7 mouse cellular contexts compared by ENCODE assay signal in the genomic region with DNA sequence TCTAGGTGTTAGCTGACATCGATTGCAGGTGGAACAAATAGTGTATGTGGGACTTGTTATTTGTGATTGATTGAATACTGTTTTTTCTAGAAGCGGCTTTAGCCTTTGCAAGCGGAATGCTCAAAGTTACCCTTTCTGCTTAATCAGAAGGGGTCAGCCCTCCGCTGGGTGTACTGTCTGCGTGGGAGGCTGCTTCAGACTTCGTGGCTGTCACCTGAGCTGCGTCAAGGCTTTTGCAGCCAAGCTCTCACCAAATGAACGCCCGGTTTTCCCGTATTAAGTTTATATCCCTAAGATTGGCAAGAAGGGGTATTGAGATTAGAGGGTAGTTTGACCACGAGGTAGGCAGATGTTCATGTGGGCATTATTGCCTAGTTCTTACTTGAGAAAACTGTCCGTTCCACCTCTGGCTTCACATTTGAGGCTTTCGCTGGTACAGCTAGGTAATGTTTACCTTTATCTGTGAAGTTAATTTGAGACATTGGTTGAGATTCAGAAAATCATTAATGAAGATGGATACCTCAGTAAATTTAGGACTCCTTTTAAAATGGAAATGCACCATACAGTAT. TPM values are rescaled to one million over a fixed set of nuclear protein-coding genes. Genes with fewer than 3 reads are reported as not detected.
DNase-seq lines count a peak whose midpoint lies in the region; ATAC-seq and TF ChIP-seq lines count a peak whose summit lies in the region.

No protein-coding gene starts in this region.

- no peak for TF ChIP-seq EP300 in lung, postnatal 0 days (IDR thresholded peaks at IDR 0.05)
- no peak for TF ChIP-seq EP300 in heart, postnatal 0 days (IDR thresholded peaks at IDR 0.05; ENCODE audit: low read depth)
- no peak for TF ChIP-seq EP300 in stomach, postnatal 0 days (optimal IDR thresholded peaks at IDR 0.05)

- TF ChIP-seq CTCF in lung, postnatal 0 days (IDR thresholded peaks at IDR 0.05): no peak
- TF ChIP-seq CTCF in heart, postnatal 0 days (IDR thresholded peaks at IDR 0.05; ENCODE audit: low read depth): no peak
- no peak for TF ChIP-seq CTCF in stomach, postnatal 0 days (IDR thresholded peaks at IDR 0.05; ENCODE audit: low read depth)

- DNase-seq in lung, postnatal 0 days (ENCODE audit: low spot score): no peak
- no peak for DNase-seq in lung, postnatal 36 days
- no peak for DNase-seq in heart, postnatal 0 days (ENCODE audit: low spot score)
- no peak for DNase-seq in stomach, postnatal 0 days (ENCODE audit: low spot score)
- no peak for DNase-seq in c-Kit-positive CD71-positive TER-119-positive erythroid progenitor cells, embryonic 14.5 days (ENCODE audit: low spot score)
- no peak for DNase-seq in frontal cortex, postnatal 25 days (ENCODE audit: low spot score in 2 of 2)

- H3K4me3 ChIP-seq in lung, postnatal 0 days (ENCODE audit: low read depth, low read length): peak overlapping the region; percentile 68; the same call in 1 of the 2 replicates
- H3K4me3 ChIP-seq in heart, postnatal 0 days (ENCODE audit: low read depth, low read length): peak overlapping the region; percentile 91
- H3K4me3 ChIP-seq in liver, embryonic 12.5 days: peak overlapping the region; percentile 82
- H3K4me3 ChIP-seq in stomach, postnatal 0 days (ENCODE audit: low read depth, low read length): peak overlapping the region; percentile 81

- no peak overlapping the region for H3K27ac ChIP-seq in lung, postnatal 0 days (ENCODE audit: low read length)
- H3K27ac ChIP-seq in heart, postnatal 0 days (ENCODE audit: low read depth): no peak overlapping the region
- H3K27ac ChIP-seq in liver, embryonic 12.5 days: no peak overlapping the region
- no peak overlapping the region for H3K27ac ChIP-seq in stomach, postnatal 0 days (replicated peaks)

- no peaks in the 10 kb centered on the region for H3K9me3 ChIP-seq in lung, postnatal 0 days (ENCODE audit: low read length)
- no peaks in the 10 kb centered on the region for H3K9me3 ChIP-seq in heart, postnatal 0 days (replicated peaks; ENCODE audit: control insufficient read depth, low read length)
- H3K9me3 ChIP-seq in liver, embryonic 12.5 days (replicated peaks): no peaks in the 10 kb centered on the region
- H3K9me3 ChIP-seq in stomach, postnatal 0 days (ENCODE audit: control insufficient read depth, low read length): no peaks in the 10 kb centered on the region

- peak overlapping the region; percentile 82 for H3K4me2 ChIP-seq in lung, postnatal 0 days (replicated peaks; ENCODE audit: low read depth, low read length)
- H3K4me2 ChIP-seq in heart, postnatal 0 days (ENCODE audit: low read depth, low read length): peak overlapping the region; percentile 82
- H3K4me2 ChIP-seq in liver, embryonic 12.5 days: peak overlapping the region; percentile 100
- peak overlapping the region; percentile 96 for H3K4me2 ChIP-seq in stomach, postnatal 0 days (replicated peaks; ENCODE audit: low read depth)

- H3K27me3 ChIP-seq in lung, postnatal 0 days (replicated peaks; ENCODE audit: insufficient read depth, low read length): no peaks in the 10 kb centered on the region
- no peaks in the 10 kb centered on the region for H3K27me3 ChIP-seq in heart, postnatal 0 days (ENCODE audit: control insufficient read depth, insufficient read depth, low read length)
- H3K27me3 ChIP-seq in liver, embryonic 12.5 days (replicated peaks): peaks cover 32% of the 10 kb centered on the region
- no peaks in the 10 kb centered on the region for H3K27me3 ChIP-seq in stomach, postnatal 0 days (ENCODE audit: control insufficient read depth, insufficient read depth, low read length)

- H3K9ac ChIP-seq in lung, postnatal 0 days (replicated peaks; ENCODE audit: low read depth): peak overlapping the region; percentile 60
- H3K9ac ChIP-seq in heart, postnatal 0 days (replicated peaks; ENCODE audit: low read depth, low read length): peak overlapping the region; percentile 82
- H3K9ac ChIP-seq in liver, embryonic 12.5 days: no peak overlapping the region
- peak overlapping the region; percentile 86; the same call in 1 of the 2 replicates for H3K9ac ChIP-seq in stomach, postnatal 0 days (ENCODE audit: low read length)

- 0 out of 2 replicates have a peak, but pooled peaks cover 6% of the 10 kb centered on the region for H3K4me1 ChIP-seq in lung, postnatal 0 days (ENCODE audit: insufficient read depth, low read depth, low read length)
- H3K4me1 ChIP-seq in heart, postnatal 0 days (ENCODE audit: control insufficient read depth, insufficient read depth): 0 out of 2 replicates have a peak, but pooled peaks cover 3% of the 10 kb centered on the region
- peaks cover 28% of the 10 kb centered on the region for H3K4me1 ChIP-seq in liver, embryonic 12.5 days
- peaks cover 4% of the 10 kb centered on the region; the same call in 1 of the 2 replicates for H3K4me1 ChIP-seq in stomach, postnatal 0 days (replicated peaks; ENCODE audit: control insufficient read depth, insufficient read depth)

- ATAC-seq in lung, postnatal 0 days: no peak
- ATAC-seq in heart, postnatal 0 days (ENCODE audit: insufficient read depth, low read depth): no peak
- no peak for ATAC-seq in liver, embryonic 12.5 days
- no peak for ATAC-seq in stomach, postnatal 0 days (ENCODE audit: low FRiP score, low TSS enrichment)

- WGBS in lung, postnatal 0 days: 42% methylated on average over 13 of the region's 13 CpGs
- 35% methylated on average over 13 of the region's 13 CpGs for WGBS in heart, postnatal 0 days
- WGBS in liver, embryonic 12.5 days (ENCODE audit: insufficient replicate concordance): 50% methylated on average over 13 of the region's 13 CpGs
- WGBS in stomach, postnatal 0 days: 47% methylated on average over 13 of the region's 13 CpGs

- H3K36me3 ChIP-seq in lung, postnatal 0 days (ENCODE audit: insufficient read depth, low read length): no peaks in the 10 kb centered on the region
- H3K36me3 ChIP-seq in heart, postnatal 0 days (replicated peaks; ENCODE audit: control insufficient read depth, insufficient read depth, low read length): no peaks in the 10 kb centered on the region; the same call in 1 of the 2 replicates
- peaks cover 4% of the 10 kb centered on the region; the same call in 1 of the 2 replicates for H3K36me3 ChIP-seq in liver, embryonic 12.5 days
- H3K36me3 ChIP-seq in stomach, postnatal 0 days (ENCODE audit: control insufficient read depth, insufficient read depth, low read length): no peaks in the 10 kb centered on the region

RNA-seq across cellular contexts. Expression of a gene that starts 1.6 kb away (rescaled TPM):
- 16.6 and 18.8 TPM in 2 replicates for polyA plus RNA-seq in lung, postnatal 0 days (2015; fragmentation: Nextera tagmentation; extraction: Ambion mirVana)
- total RNA-seq in heart, postnatal 0 days (2014; rRNA removed; ENCODE audit: low replicate concordance): 39.7 and 50.3 TPM in 2 replicates
- polyA plus RNA-seq in heart, postnatal 0 days (2015; fragmentation: Nextera tagmentation; extraction: Ambion mirVana): 42.1 and 44.0 TPM in 2 replicates
- 14.0 TPM in 2 replicates for polyA plus RNA-seq in liver, embryonic 12.5 days (2016; fragmentation: Nextera tagmentation; extraction: Ambion mirVana)
- 11.9 and 13.2 TPM in 2 replicates for polyA plus RNA-seq in stomach, postnatal 0 days (2015; fragmentation: Nextera tagmentation; extraction: Ambion mirVana)

RNA-seq across cellular contexts. Expression of a gene that starts 10.2 kb away (rescaled TPM):
- 7.6 and 8.4 TPM in 2 replicates for polyA plus RNA-seq in lung, postnatal 0 days (2015; fragmentation: Nextera tagmentation; extraction: Ambion mirVana)
- total RNA-seq in heart, postnatal 0 days (2014; rRNA removed; ENCODE audit: low replicate concordance): 35.0 and 35.6 TPM in 2 replicates
- polyA plus RNA-seq in heart, postnatal 0 days (2015; fragmentation: Nextera tagmentation; extraction: Ambion mirVana): 22.7 and 23.8 TPM in 2 replicates
- polyA plus RNA-seq in liver, embryonic 12.5 days (2016; fragmentation: Nextera tagmentation; extraction: Ambion mirVana): 26.1 and 27.2 TPM in 2 replicates
- 10.9 and 12.3 TPM in 2 replicates for polyA plus RNA-seq in stomach, postnatal 0 days (2015; fragmentation: Nextera tagmentation; extraction: Ambion mirVana)

RNA-seq across cellular contexts. Expression of a gene that starts 34.1 kb away (rescaled TPM):
- 8.0 and 9.0 TPM in 2 replicates for polyA plus RNA-seq in lung, postnatal 0 days (2015; fragmentation: Nextera tagmentation; extraction: Ambion mirVana)
- 2.0 and 3.7 TPM in 2 replicates for total RNA-seq in heart, postnatal 0 days (2014; rRNA removed; ENCODE audit: low replicate concordance)
- 3.5 and 5.3 TPM in 2 replicates for polyA plus RNA-seq in heart, postnatal 0 days (2015; fragmentation: Nextera tagmentation; extraction: Ambion mirVana)
- polyA plus RNA-seq in liver, embryonic 12.5 days (2016; fragmentation: Nextera tagmentation; extraction: Ambion mirVana): 3.0 and 3.6 TPM in 2 replicates
- 7.9 and 9.5 TPM in 2 replicates for polyA plus RNA-seq in stomach, postnatal 0 days (2015; fragmentation: Nextera tagmentation; extraction: Ambion mirVana)
